Mouse (Mus musculus): ENCODE measurements at regions not wholly inside any gene's neighbourhood (a gene's known extent, or its start where the extent isn't known, plus 50 kb on each side); places are given as distances from the start of the nearest gene placed in this dataset.

GRCm38 (mm10) chr1:73726658-73727057, 397.6 kb downstream of the Tns1 start:
- no peak for DNase-seq

- DNase-seq, result peak in 1 of 2 experiments; percentile 26
These were observed 398.8 kb downstream of the Tns1 start for GRCm38 (mm10) chr1:73725486-73725885.

- DNase-seq, result no peak
These were observed 399.7 kb downstream of the Tns1 start for GRCm38 (mm10) chr1:73724551-73724950.

GRCm38 (mm10) chr1:73721486-73722225, 402.6 kb downstream of the Tns1 start:
- no peak for DNase-seq

GRCm38 (mm10) chr1:73718421-73718820, 405.8 kb downstream of the Tns1 start:
- no peak for DNase-seq

- peak in 1 of 2 experiments; percentile 39 for DNase-seq
These were observed 406.8 kb downstream of the Tns1 start for GRCm38 (mm10) chr1:73717401-73717800.

GRCm38 (mm10) chr1:73716901-73717300, 407.3 kb downstream of the Tns1 start:
- DNase-seq, result no peak

GRCm38 (mm10) chr1:73715571-73715970, 408.7 kb downstream of the Tns1 start:
- DNase-seq, result no peak

GRCm38 (mm10) chr1:73702428-73702842, 421.8 kb downstream of the Tns1 start:
- no peak for DNase-seq

- DNase-seq, result no peak
These were observed 430.7 kb downstream of the Tns1 start for GRCm38 (mm10) chr1:73693537-73693936.

- DNase-seq, result no peak
These were observed 438.5 kb downstream of the Tns1 start for GRCm38 (mm10) chr1:73685734-73686133.

- DNase-seq, result no peak
These were observed 439.2 kb downstream of the Tns1 start for GRCm38 (mm10) chr1:73685066-73685465.

GRCm38 (mm10) chr1:73684166-73684565, 440.1 kb downstream of the Tns1 start:
- DNase-seq, result no peak

GRCm38 (mm10) chr1:73683132-73683888, 440.9 kb downstream of the Tns1 start:
- no peak for DNase-seq

- DNase-seq, result no peak
These were observed 442.6 kb downstream of the Tns1 start for GRCm38 (mm10) chr1:73681697-73682096.

- DNase-seq, result no peak
These were observed 443.4 kb downstream of the Tns1 start for GRCm38 (mm10) chr1:73680829-73681228.

- no peak for DNase-seq
These were observed 450.4 kb downstream of the Tns1 start for GRCm38 (mm10) chr1:73673851-73674235.

- DNase-seq, result no peak
These were observed 450.9 kb downstream of the Tns1 start for GRCm38 (mm10) chr1:73673191-73673850.

GRCm38 (mm10) chr1:73672239-73672638, 452.0 kb downstream of the Tns1 start:
- no peak for DNase-seq

GRCm38 (mm10) chr1:73668691-73669090, 455.6 kb downstream of the Tns1 start:
- DNase-seq, result no peak

- no peak for DNase-seq
These were observed 460.7 kb downstream of the Tns1 start for GRCm38 (mm10) chr1:73663546-73663945.

GRCm38 (mm10) chr1:73645011-73645410, 479.2 kb downstream of the Tns1 start:
- no peak for DNase-seq

GRCm38 (mm10) chr1:73644394-73644793, 479.9 kb downstream of the Tns1 start:
- no peak for DNase-seq

- no peak for DNase-seq
These were observed 480.8 kb downstream of the Tns1 start for GRCm38 (mm10) chr1:73643431-73643830.
